Mouse (Mus musculus) neutrophil, adult 59 days (primary cell): ENCODE results near the gene Gm973. TPM values are rescaled to one million over a fixed set of nuclear protein-coding genes. Genes with fewer than 3 reads are reported as not detected.

ENCODE experiments used
- total RNA-seq, 2 experiments: library from RNA; stranded (reverse); gene quantifications; 1 replicate in 1 of 2; 2 replicates in 1 of 2; pipeline ENCODE4 v1.2.4; 2023

Gm973 gene
- under 1 TPM in 1 of 2 experiments, not detected in 1; 0.67 TPM for total RNA-seq

DNA sequence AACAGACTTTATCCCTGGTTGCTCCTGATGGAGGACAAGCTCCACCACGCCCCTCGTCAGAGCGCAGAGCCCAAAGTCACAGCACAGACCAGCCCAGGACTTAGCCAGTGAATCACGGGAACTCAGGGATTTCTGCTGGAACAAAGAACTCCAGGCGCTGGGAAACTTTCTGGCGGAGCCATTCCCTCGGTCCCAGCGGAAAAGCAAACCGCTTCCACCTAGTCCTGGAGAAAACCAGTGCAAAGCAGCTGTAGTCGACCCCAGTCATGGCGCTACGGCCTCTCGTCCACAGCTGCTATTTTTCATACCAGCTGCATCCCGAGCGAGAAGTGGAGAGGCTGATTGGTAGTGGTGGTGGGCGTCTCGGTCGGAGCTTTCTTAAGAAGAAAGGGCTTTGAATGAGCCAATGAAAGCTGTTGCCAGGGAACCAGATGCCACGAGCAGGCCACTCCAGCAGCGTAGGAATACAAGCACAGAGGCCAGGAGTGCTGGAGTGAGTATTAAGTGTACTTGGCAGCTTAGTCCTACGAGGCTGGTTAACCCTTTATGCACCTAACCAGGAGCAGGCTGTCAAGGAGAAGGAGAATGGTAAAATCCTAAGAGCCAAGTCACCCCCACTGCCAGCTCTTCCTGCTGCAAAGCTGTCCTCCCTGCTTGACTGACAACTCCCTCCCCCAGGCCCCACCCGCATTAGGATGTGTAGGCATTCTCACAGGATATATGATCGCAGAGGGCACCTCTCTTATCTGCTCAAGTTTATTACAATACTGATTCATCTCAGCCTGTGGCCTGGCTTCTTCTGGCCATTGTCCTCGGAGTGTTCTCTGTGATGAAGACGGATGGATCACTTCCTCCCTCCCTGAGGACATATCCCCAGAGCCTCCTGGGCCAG is at the start of gene Gm973:
Gm973 (plus strand) TSS at position 239 of the 892 bp plus-strand sequence.

DNA sequence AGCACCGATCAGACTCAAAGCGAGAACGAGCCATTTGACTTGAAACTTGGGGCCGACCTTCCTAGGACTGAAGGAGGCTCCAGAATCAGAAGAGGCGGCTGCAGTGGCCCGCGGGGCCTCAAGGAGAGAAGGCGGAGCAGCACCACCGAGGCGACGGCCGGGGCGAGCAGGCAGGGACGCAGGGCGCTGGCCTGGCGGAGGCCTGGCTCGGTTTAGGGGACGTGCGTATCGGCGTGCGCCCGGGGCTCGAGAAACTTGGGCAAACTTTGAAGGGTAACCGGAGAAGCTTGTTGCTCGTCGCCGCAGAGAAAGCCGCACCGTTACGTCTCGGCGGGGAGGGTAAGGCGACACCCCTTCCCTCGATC is 33.8 kb upstream of the Gm973 start, which contains the start of gene Fzd7:
Fzd7 (plus strand) TSS at position 94 of the 365 bp plus-strand sequence.

DNA sequence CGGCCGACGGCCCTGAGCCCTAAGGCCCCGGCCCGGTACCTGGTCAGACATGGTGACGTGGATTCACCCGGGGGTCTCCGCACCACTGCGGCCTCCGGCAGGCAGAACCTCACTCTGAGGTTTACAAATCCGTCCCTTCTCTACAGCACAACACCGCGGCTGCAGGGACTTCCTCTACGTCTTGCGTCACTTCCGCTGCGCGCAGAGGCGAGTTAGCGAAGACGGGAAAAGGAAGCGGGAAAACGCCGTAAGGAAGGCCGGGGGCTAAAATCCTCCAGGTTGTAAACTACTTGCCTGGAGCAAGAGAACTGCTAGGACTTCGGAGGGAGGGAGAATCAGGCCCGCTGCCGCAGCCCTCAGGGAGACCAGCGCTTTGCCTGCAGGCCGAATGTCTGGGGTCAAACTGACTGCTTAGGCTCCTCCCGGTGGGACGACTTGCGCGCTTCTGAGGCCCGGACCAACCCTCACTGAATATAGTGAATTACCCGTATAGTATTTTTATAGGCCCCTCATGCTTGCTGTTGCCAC is 154.6 kb downstream of the Gm973 start, which contains the start of gene Sumo1:
Sumo1 (minus strand) TSS at position 194 of the 528 bp plus-strand sequence.

GRCm38 (mm10) chr1:59684819-59685755 is 169.0 kb downstream of the Gm973 start, which contains the start of gene Nop58:
Gene Nop58, plus strand, starts transcription at chr1:59684971.

Other genes with a start within 250 kb of the Gm973 start
- 1 to 10 TPM; 3.0 to 3.3 TPM for gene Fzd7, start 33.8 kb upstream of the Gm973 start, total RNA-seq
- gene Sumo1, start 154.6 kb downstream of the Gm973 start, total RNA-seq = 10 to 100 TPM; 64.8 to 74.3 TPM
- 10 to 100 TPM; 53.6 to 61.3 TPM for gene Nop58, start 168.7 kb downstream of the Gm973 start, total RNA-seq
- gene Bmpr2, start 247.1 kb downstream of the Gm973 start, total RNA-seq = 10 to 100 TPM; 17.2 to 25.7 TPM